Mouse (Mus musculus) bone marrow, adult 2 months (tissue): ENCODE data around the gene Tbcd.

ENCODE experiments used
- CTCF ChIP-seq: fragments of 200-500 bp; IDR thresholded peaks from 2 replicates; pipeline ENCODE4 v1.5.1; 2011; ENCODE audit warnings: low read length, control low read depth; ENCODE audit not compliant: control insufficient read depth, insufficient read depth
- POLR2A ChIP-seq: fragments of 200-500 bp; IDR thresholded peaks from 2 replicates; pipeline ENCODE4 v1.6.1; 2011; ENCODE audit warnings: low read depth, mild to moderate bottlenecking, control low read depth, low read length, borderline replicate concordance; ENCODE audit not compliant: control insufficient read depth

GRCm38 (mm10) chr11:121616501-121616900, 164.8 kb downstream of the Tbcd start:
- no peak for TF ChIP-seq POLR2A
- TF ChIP-seq CTCF: no peak
